Mouse (Mus musculus) left cerebral cortex, adult 8-10 months (tissue): ENCODE measurements around the gene Dph1. TPM values are rescaled to one million over a fixed set of nuclear protein-coding genes. Genes with fewer than 3 reads are reported as not detected.
"Not testable (repeated sequence)": the region's sequence is repeated elsewhere in the genome, so short reads cannot be mapped to it uniquely, and the experiment has no call there.

ENCODE experiments used
- DNase-seq, 2 experiments: peaks; one replicate each; pipeline ENCODE4 v3.0.0; 2022; ENCODE audit warnings: low spot score in 2 of 2
- total RNA-seq, 4 experiments: library from RNA; stranded (reverse); gene quantifications; 2 replicates each; pipeline ENCODE4 v1.2.4; 2022

Gene Dph1
- total RNA-seq, 4 experiments from 2014 or later: 22.7 to 28.7 (median 27.0) TPM

- no peak for DNase-seq
Measured at GRCm38 (mm10) chr11:75203926-75204325, 12.9 kb upstream of the Dph1 start.

GRCm38 (mm10) chr11:75201721-75202120 lies 10.7 kb upstream of the Dph1 start:
- DNase-seq: no peak

GRCm38 (mm10) chr11:75200935-75201334 lies 9.9 kb upstream of the Dph1 start:
- DNase-seq: peak in 1 of 2 experiments; percentile 90

GRCm38 (mm10) chr11:75199951-75200350 lies 8.9 kb upstream of the Dph1 start:
- no peak for DNase-seq

- no peak for DNase-seq
Measured at GRCm38 (mm10) chr11:75198792-75199191, 7.8 kb upstream of the Dph1 start.

- no peak for DNase-seq
Measured at GRCm38 (mm10) chr11:75197956-75198355, 6.9 kb upstream of the Dph1 start.

GRCm38 (mm10) chr11:75196131-75196530 lies 5.1 kb upstream of the Dph1 start:
- DNase-seq: no peak

GRCm38 (mm10) chr11:75194850-75195461 lies 3.9 kb upstream of the Dph1 start:
- DNase-seq: no peak

- DNase-seq: no peak
Measured at GRCm38 (mm10) chr11:75194121-75194849, 3.2 kb upstream of the Dph1 start.

GRCm38 (mm10) chr11:75193256-75194071 lies 2.4 kb upstream of the Dph1 start, which contains the start of gene Rtn4rl1:
Gene Rtn4rl1 (plus strand): TSS chr11:75193783.
- peak in 1 of 2 experiments; percentile 71 for DNase-seq

- DNase-seq: no peak
Measured at GRCm38 (mm10) chr11:75192336-75193214, 1.5 kb upstream of the Dph1 start.

- no peak for DNase-seq
Measured at GRCm38 (mm10) chr11:75191841-75192240, 800 bp upstream of the Dph1 start.

GRCm38 (mm10) chr11:75190371-75190724 lies 693 bp downstream of the Dph1 start:
- DNase-seq: peak in 1 of 2 experiments; percentile 73

- no peak for DNase-seq
Measured at GRCm38 (mm10) chr11:75189713-75190370, 1.2 kb downstream of the Dph1 start.

GRCm38 (mm10) chr11:75184986-75185385 lies 6.1 kb downstream of the Dph1 start:
- DNase-seq: no peak

- no peak for DNase-seq
Measured at GRCm38 (mm10) chr11:75184573-75184972, 6.5 kb downstream of the Dph1 start.

- peak; percentile 53 to 90 for DNase-seq
Measured at GRCm38 (mm10) chr11:75183917-75184570, 7.0 kb downstream of the Dph1 start.

- DNase-seq: peak; percentile 83 to 87
Measured at GRCm38 (mm10) chr11:75178672-75179208, 12.3 kb downstream of the Dph1 start, which contains the start of gene Ovca2. Gene Ovca2 (minus strand): TSS chr11:75178835.

- no peak for DNase-seq
Measured at GRCm38 (mm10) chr11:75178011-75178410, 13.0 kb downstream of the Dph1 start.

GRCm38 (mm10) chr11:75174574-75174973 lies 16.5 kb downstream of the Dph1 start:
- not testable (repeated sequence) for DNase-seq
